Mouse (Mus musculus): ENCODE data around the gene Klhl3. TPM values are rescaled to one million over a fixed set of nuclear protein-coding genes. Genes with fewer than 3 reads are reported as not detected.

The Klhl3 gene
- polyA plus RNA-seq, 1 experiment: 0.43 TPM

- TF ChIP-seq POLR2A (IDR thresholded peaks at IDR 0.05; ENCODE audit: low read depth, low read length) (no peak), CTCF (IDR thresholded peaks at IDR 0.05; ENCODE audit: extremely low read depth, insufficient read length, insufficient replicate concordance, low read depth, low read length) (no peak; the same call in 1 of the 2 replicates)
- WGBS: 70% methylated on average over 14 of the region's 14 CpGs
Measured at GRCm38 (mm10) chr13:58012067-58012925, 101.1 kb downstream of the Klhl3 start.

GRCm38 (mm10) chr13:58011526-58011925 is 101.9 kb downstream of the Klhl3 start:
- H3K4me1 ChIP-seq (ENCODE audit: control insufficient read depth, insufficient read depth, insufficient read length, low read length): no peaks in the 10 kb centered on the region
- no peaks in the 10 kb centered on the region for H3K36me3 ChIP-seq (ENCODE audit: control insufficient read depth, insufficient read depth, low read length)
- no peak overlapping the region for H3K4me3 ChIP-seq (ENCODE audit: low read depth, low read length)
- 65% methylated on average over 2 of the region's 2 CpGs for WGBS
- H3K27me3 ChIP-seq (ENCODE audit: control insufficient read depth, insufficient read depth, low read length): no peaks in the 10 kb centered on the region
- no peak overlapping the region for H3K27ac ChIP-seq (ENCODE audit: insufficient read depth, low read depth, low read length)
- TF ChIP-seq CTCF (IDR thresholded peaks at IDR 0.05; ENCODE audit: extremely low read depth, insufficient read length, insufficient replicate concordance, low read depth, low read length) (no peak), POLR2A (IDR thresholded peaks at IDR 0.05; ENCODE audit: low read depth, low read length) (no peak)

More at GRCm38 (mm10) chr13:58012067-58012925, 101.1 kb downstream of the Klhl3 start:
- no peaks in the 10 kb centered on the region for H3K27me3 ChIP-seq (ENCODE audit: control insufficient read depth, insufficient read depth, low read length)
- H3K4me3 ChIP-seq (ENCODE audit: low read depth, low read length): no peak overlapping the region
- H3K27ac ChIP-seq (ENCODE audit: insufficient read depth, low read depth, low read length): no peak overlapping the region
- H3K4me1 ChIP-seq (ENCODE audit: control insufficient read depth, insufficient read depth, insufficient read length, low read length): no peaks in the 10 kb centered on the region
- H3K36me3 ChIP-seq (ENCODE audit: control insufficient read depth, insufficient read depth, low read length): no peaks in the 10 kb centered on the region

- H3K27ac ChIP-seq (ENCODE audit: insufficient read depth, low read depth, low read length): no peak overlapping the region
- TF ChIP-seq CTCF (IDR thresholded peaks at IDR 0.05; ENCODE audit: extremely low read depth, insufficient read length, insufficient replicate concordance, low read depth, low read length) (no peak), POLR2A (IDR thresholded peaks at IDR 0.05; ENCODE audit: low read depth, low read length) (no peak)
- WGBS: 91% methylated on average over 7 of the region's 7 CpGs
- no peak overlapping the region for H3K4me3 ChIP-seq (ENCODE audit: low read depth, low read length)
- H3K4me1 ChIP-seq (ENCODE audit: control insufficient read depth, insufficient read depth, insufficient read length, low read length): no peaks in the 10 kb centered on the region
- H3K36me3 ChIP-seq (ENCODE audit: control insufficient read depth, insufficient read depth, low read length): no peaks in the 10 kb centered on the region
- H3K27me3 ChIP-seq (ENCODE audit: control insufficient read depth, insufficient read depth, low read length): no peaks in the 10 kb centered on the region
Measured at GRCm38 (mm10) chr13:58010416-58010815, 103.0 kb downstream of the Klhl3 start.

GRCm38 (mm10) chr13:58009275-58009674 is 104.1 kb downstream of the Klhl3 start:
- WGBS: 86% methylated on average over 13 of the region's 13 CpGs
- TF ChIP-seq CTCF (IDR thresholded peaks at IDR 0.05; ENCODE audit: extremely low read depth, insufficient read length, insufficient replicate concordance, low read depth, low read length): no peak
- no peak for TF ChIP-seq POLR2A (IDR thresholded peaks at IDR 0.05; ENCODE audit: low read depth, low read length)
- no peak overlapping the region for H3K27ac ChIP-seq (ENCODE audit: insufficient read depth, low read depth, low read length)
- no peaks in the 10 kb centered on the region for H3K36me3 ChIP-seq (ENCODE audit: control insufficient read depth, insufficient read depth, low read length)
- H3K4me1 ChIP-seq (ENCODE audit: control insufficient read depth, insufficient read depth, insufficient read length, low read length): no peaks in the 10 kb centered on the region
- no peak overlapping the region for H3K4me3 ChIP-seq (ENCODE audit: low read depth, low read length)
- no peaks in the 10 kb centered on the region for H3K27me3 ChIP-seq (ENCODE audit: control insufficient read depth, insufficient read depth, low read length)

- H3K27ac ChIP-seq (ENCODE audit: insufficient read depth, low read depth, low read length): no peak overlapping the region
Measured at GRCm38 (mm10) chr13:58008038-58008364, 105.4 kb downstream of the Klhl3 start.

GRCm38 (mm10) chr13:58007256-58008037 is 105.9 kb downstream of the Klhl3 start:
- 64% methylated on average over 16 of the region's 16 CpGs for WGBS
- H3K4me1 ChIP-seq (ENCODE audit: control insufficient read depth, insufficient read depth, insufficient read length, low read length): no peaks in the 10 kb centered on the region
- no peaks in the 10 kb centered on the region for H3K27me3 ChIP-seq (ENCODE audit: control insufficient read depth, insufficient read depth, low read length)
- no peak overlapping the region for H3K27ac ChIP-seq (ENCODE audit: insufficient read depth, low read depth, low read length)
- no peak for TF ChIP-seq CTCF (IDR thresholded peaks at IDR 0.05; ENCODE audit: extremely low read depth, insufficient read length, insufficient replicate concordance, low read depth, low read length)
- TF ChIP-seq POLR2A (IDR thresholded peaks at IDR 0.05; ENCODE audit: low read depth, low read length): no peak
- no peak overlapping the region for H3K4me3 ChIP-seq (ENCODE audit: low read depth, low read length)
- no peaks in the 10 kb centered on the region for H3K36me3 ChIP-seq (ENCODE audit: control insufficient read depth, insufficient read depth, low read length)

More at GRCm38 (mm10) chr13:58008038-58008364, 105.4 kb downstream of the Klhl3 start:
- H3K4me1 ChIP-seq (ENCODE audit: control insufficient read depth, insufficient read depth, insufficient read length, low read length): no peaks in the 10 kb centered on the region
- TF ChIP-seq CTCF (IDR thresholded peaks at IDR 0.05; ENCODE audit: extremely low read depth, insufficient read length, insufficient replicate concordance, low read depth, low read length): no peak
- no peak for TF ChIP-seq POLR2A (IDR thresholded peaks at IDR 0.05; ENCODE audit: low read depth, low read length)
- 93% methylated on average over 5 of the region's 5 CpGs for WGBS
- no peaks in the 10 kb centered on the region for H3K27me3 ChIP-seq (ENCODE audit: control insufficient read depth, insufficient read depth, low read length)
- H3K4me3 ChIP-seq (ENCODE audit: low read depth, low read length): no peak overlapping the region
- no peaks in the 10 kb centered on the region for H3K36me3 ChIP-seq (ENCODE audit: control insufficient read depth, insufficient read depth, low read length)

- Histone ChIP-seq H3K27me3 (ENCODE audit: control insufficient read depth, insufficient read depth, low read length) (no peaks in the 10 kb centered on the region; the same call in 1 of the 2 replicates), H3K4me1 (ENCODE audit: control insufficient read depth, insufficient read depth, insufficient read length, low read length) (no peaks in the 10 kb centered on the region), H3K27ac (ENCODE audit: insufficient read depth, low read depth, low read length) (no peak overlapping the region), H3K4me3 (ENCODE audit: low read depth, low read length) (no peak overlapping the region), H3K36me3 (ENCODE audit: control insufficient read depth, insufficient read depth, low read length) (no peaks in the 10 kb centered on the region)
- no peak for TF ChIP-seq CTCF (IDR thresholded peaks at IDR 0.05; ENCODE audit: extremely low read depth, insufficient read length, insufficient replicate concordance, low read depth, low read length)
- TF ChIP-seq POLR2A (IDR thresholded peaks at IDR 0.05; ENCODE audit: low read depth, low read length): no peak
- WGBS: 87% methylated on average over 3 of the region's 3 CpGs
Measured at GRCm38 (mm10) chr13:58001792-58002191, 111.6 kb downstream of the Klhl3 start.

All from small intestine, adult 2 months (tissue).